Mouse (Mus musculus) small intestine, adult 2 months (tissue): Measurements from ENCODE around the gene Mapkapk2.

Experiments used
- CTCF ChIP-seq: fragments of 200-500 bp; IDR thresholded peaks from 2 replicates; pipeline ENCODE4 v1.5.1; 2012; ENCODE audit warnings: low read depth, mild to moderate bottlenecking, control low read depth, inconsistent platforms, low read length, moderate library complexity, mixed read lengths; ENCODE audit not compliant: insufficient replicate concordance, insufficient read length; ENCODE audit errors: extremely low read depth
- POLR2A ChIP-seq: fragments of 200-500 bp; IDR thresholded peaks from 2 replicates; pipeline ENCODE4 v1.6.1; 2012; ENCODE audit warnings: low read depth, mild to moderate bottlenecking, control low read depth, inconsistent platforms, low read length, moderate library complexity

DNA sequence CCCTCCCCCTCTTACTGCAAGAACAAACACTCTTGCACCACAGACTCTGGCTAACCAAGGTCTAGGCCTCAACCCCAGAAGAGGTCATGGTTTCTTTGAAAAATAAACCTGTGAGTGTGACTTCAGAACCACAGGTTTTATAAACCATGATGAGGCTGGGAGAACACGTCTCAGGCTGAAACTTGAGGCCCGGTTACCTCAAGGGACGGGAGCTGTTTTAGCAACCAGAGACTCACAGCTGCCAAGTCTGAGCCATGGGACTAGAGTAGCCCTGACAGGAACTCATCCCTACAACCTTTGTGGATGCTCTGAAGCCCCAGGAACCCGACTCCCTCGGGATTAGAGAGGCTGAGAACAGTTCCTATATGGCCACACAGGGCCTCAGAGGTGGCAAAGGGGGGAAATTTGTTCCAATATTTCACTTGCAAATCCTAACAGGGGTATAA is 48.2 kb downstream of the Mapkapk2 start:
- TF ChIP-seq CTCF: no peak
- no peak for TF ChIP-seq POLR2A
